Mouse (Mus musculus) CH12.LX (cell line): ENCODE measurements at regions not wholly inside any gene's neighbourhood (a gene's known extent, or its start where the extent isn't known, plus 50 kb on each side); places are given as distances from the start of the nearest gene placed in this dataset.

Source experiments
- DNase-seq: peaks from one replicate; pipeline ENCODE4 v3.0.0-alpha.2; 2013; ENCODE audit errors: extremely low read depth
- H3K27ac ChIP-seq: 2 replicates; pipeline ENCODE4 v1.5.1; 2012; ENCODE audit warnings: low read depth, mild to moderate bottlenecking, control low read depth, moderate library complexity; ENCODE audit not compliant: insufficient read depth
- H3K27me3 ChIP-seq: replicated peaks from 2 replicates; pipeline ENCODE3; 2012; ENCODE audit warnings: inconsistent platforms
- H3K36me3 ChIP-seq, 2 experiments: replicated peaks in 1 of 2; 2 replicates each; pipeline versions ENCODE3 to v1.6.1; 2012; ENCODE audit warnings: inconsistent platforms in 1 of 2, low read length in 1 of 2, mild to moderate bottlenecking in 1 of 2, mixed read lengths in 1 of 2, moderate library complexity in 1 of 2; ENCODE audit not compliant: control insufficient read depth in 1 of 2, insufficient read depth in 1 of 2
- H3K4me1 ChIP-seq, 2 experiments: 2 replicates each; pipeline ENCODE4 v1.6.1; 2012; ENCODE audit warnings: inconsistent platforms in 1 of 2, moderate library complexity in 1 of 2; ENCODE audit not compliant: insufficient read depth in 2 of 2, control insufficient read depth in 1 of 2
- H3K4me2 ChIP-seq: 2 replicates; pipeline ENCODE4 v1.6.1; 2012; ENCODE audit warnings: low read depth, mild to moderate bottlenecking, control low read depth; ENCODE audit not compliant: poor library complexity, insufficient read depth, severe bottlenecking
- H3K4me3 ChIP-seq, 3 experiments: fragments of 150-350 bp in 1 of 3; sonication (generic) in 1 of 3; replicated peaks in 1 of 3; 2 replicates each; pipeline versions ENCODE3 to v1.5.1; 2011 to 2012; ENCODE audit warnings: low read depth in 2 of 3, low read length in 2 of 3, mild to moderate bottlenecking in 2 of 3, moderate library complexity in 2 of 3, control low read depth in 1 of 3, improper control_type of control experiment in 1 of 3, inconsistent platforms in 1 of 3, mixed read lengths in 1 of 3; ENCODE audit not compliant: poor library complexity in 1 of 3
- H3K79me2 ChIP-seq: replicated peaks from 2 replicates; pipeline ENCODE4 v1.6.1; 2012; ENCODE audit warnings: mild to moderate bottlenecking, moderate library complexity; ENCODE audit not compliant: control insufficient read depth, poor library complexity, insufficient read depth, severe bottlenecking; ENCODE audit errors: extremely low read depth
- H3K9ac ChIP-seq: 2 replicates; pipeline ENCODE4 v1.6.1; 2012; ENCODE audit warnings: low read depth, mild to moderate bottlenecking, control low read depth, moderate library complexity; ENCODE audit not compliant: insufficient read depth
- H3K9me3 ChIP-seq: replicated peaks from 2 replicates; pipeline ENCODE3; 2012; ENCODE audit warnings: low read length, inconsistent platforms, mixed read lengths
- BHLHE40 ChIP-seq: IDR thresholded peaks from 2 replicates; pipeline ENCODE4 v1.6.1; 2011; ENCODE audit warnings: mild to moderate bottlenecking, low read depth, low read length, improper control_type of control experiment
- CHD1 ChIP-seq: IDR thresholded peaks from 2 replicates; pipeline ENCODE4 v1.6.1; 2012; ENCODE audit warnings: low read depth, low read length, improper control_type of control experiment, inconsistent platforms
- E2F4 ChIP-seq: IDR thresholded peaks from 2 replicates; pipeline ENCODE4 v1.6.1; 2011; ENCODE audit warnings: low read depth, low read length, improper control_type of control experiment; ENCODE audit not compliant: insufficient replicate concordance
- ELF1 ChIP-seq: IDR thresholded peaks from 2 replicates; pipeline ENCODE4 v1.6.1; 2014; ENCODE audit warnings: low read depth, mild to moderate bottlenecking, inconsistent platforms, low read length, improper control_type of control experiment
- ETS1 ChIP-seq: conservative IDR thresholded peaks from 2 replicates; pipeline ENCODE4 v1.6.1; 2012; ENCODE audit warnings: low read depth, mild to moderate bottlenecking, inconsistent platforms, low read length, improper control_type of control experiment, moderate library complexity
- GABPA ChIP-seq: IDR thresholded peaks from 2 replicates; pipeline ENCODE4 v1.6.1; 2012; ENCODE audit warnings: low read depth, low read length, improper control_type of control experiment, inconsistent platforms; ENCODE audit not compliant: insufficient replicate concordance
- IRF4 ChIP-seq: IDR thresholded peaks from 2 replicates; pipeline ENCODE4 v1.6.1; 2014; ENCODE audit warnings: low read depth, mild to moderate bottlenecking, inconsistent platforms, low read length, improper control_type of control experiment
- JUN ChIP-seq: IDR thresholded peaks from 2 replicates; pipeline ENCODE4 v1.6.1; 2011; ENCODE audit warnings: low read depth, mild to moderate bottlenecking, low read length, improper control_type of control experiment, moderate library complexity; ENCODE audit not compliant: insufficient read depth
- JUND ChIP-seq: conservative IDR thresholded peaks from 2 replicates; pipeline ENCODE4 v1.6.1; 2011; ENCODE audit warnings: low read depth, low read length, improper control_type of control experiment
- KAT2A ChIP-seq: IDR thresholded peaks from 2 replicates; pipeline ENCODE4 v1.6.1; 2012; ENCODE audit warnings: low read length, improper control_type of control experiment, inconsistent platforms; ENCODE audit not compliant: insufficient replicate concordance
- MAX ChIP-seq: IDR thresholded peaks from 2 replicates; pipeline ENCODE4 v1.6.1; 2011; ENCODE audit warnings: low read length, improper control_type of control experiment
- MAZ ChIP-seq: IDR thresholded peaks from 2 replicates; pipeline ENCODE4 v1.6.1; 2012; ENCODE audit warnings: low read depth, mild to moderate bottlenecking, inconsistent platforms, low read length, improper control_type of control experiment, moderate library complexity
- PAX5 ChIP-seq: IDR thresholded peaks from 2 replicates; pipeline ENCODE4 v1.6.1; 2012; ENCODE audit warnings: low read length, inconsistent platforms, mixed read lengths
- POLR2A ChIP-seq: IDR thresholded peaks from 2 replicates; pipeline ENCODE4 v1.6.1; 2011; ENCODE audit warnings: low read depth, mild to moderate bottlenecking, improper control_type of control experiment, low read length
- POLR2AphosphoS2 ChIP-seq: IDR thresholded peaks from 2 replicates; pipeline ENCODE4 v1.6.1; 2011; ENCODE audit warnings: low read depth, low read length, improper control_type of control experiment
- RAD21 ChIP-seq: IDR thresholded peaks from 2 replicates; pipeline ENCODE4 v1.6.1; 2011; ENCODE audit warnings: low read depth, mild to moderate bottlenecking, low read length, improper control_type of control experiment, moderate library complexity
- RCOR1 ChIP-seq: conservative IDR thresholded peaks from 2 replicates; pipeline ENCODE4 v1.6.1; 2012; ENCODE audit warnings: low read depth, mild to moderate bottlenecking, inconsistent platforms, low read length, improper control_type of control experiment
- SIN3A ChIP-seq: IDR thresholded peaks from 2 replicates; pipeline ENCODE4 v1.6.1; 2012; ENCODE audit warnings: low read length, improper control_type of control experiment, inconsistent platforms
- SMC3 ChIP-seq: IDR thresholded peaks from 2 replicates; pipeline ENCODE4 v1.6.1; 2011; ENCODE audit warnings: low read depth, low read length, improper control_type of control experiment
- TCF12 ChIP-seq: IDR thresholded peaks from 2 replicates; pipeline ENCODE4 v1.6.1; 2014; ENCODE audit warnings: low read depth, mild to moderate bottlenecking, inconsistent platforms, low read length, improper control_type of control experiment
- UBTF ChIP-seq: IDR thresholded peaks from 2 replicates; pipeline ENCODE4 v1.6.1; 2012; ENCODE audit warnings: low read depth, mild to moderate bottlenecking, inconsistent platforms, low read length, improper control_type of control experiment, moderate library complexity
- USF1 ChIP-seq: IDR thresholded peaks from 2 replicates; pipeline ENCODE4 v1.6.1; 2014; ENCODE audit warnings: low read depth, mild to moderate bottlenecking, inconsistent platforms, low read length, improper control_type of control experiment
- USF2 ChIP-seq: conservative IDR thresholded peaks from 2 replicates; pipeline ENCODE4 v1.6.1; 2011; ENCODE audit warnings: low read depth, low read length, improper control_type of control experiment
- ZKSCAN1 ChIP-seq: IDR thresholded peaks from 2 replicates; pipeline ENCODE4 v1.6.1; 2012; ENCODE audit warnings: low read depth, inconsistent platforms, low read length, improper control_type of control experiment, borderline replicate concordance
- ZMIZ1 ChIP-seq: IDR thresholded peaks from 2 replicates; pipeline ENCODE4 v1.6.1; 2012; ENCODE audit warnings: low read depth, mild to moderate bottlenecking, inconsistent platforms, low read length, improper control_type of control experiment
- ZNF384 ChIP-seq: IDR thresholded peaks from 2 replicates; pipeline ENCODE4 v1.6.1; 2012; ENCODE audit warnings: low read depth, low read length, improper control_type of control experiment, inconsistent platforms
- dilution Hi-C: fragments of 300-500 bp; cut with MboI; formaldehyde crosslinking; loops from 2 replicates; pipeline ENCODE4 v1.14.3; 2020; ENCODE audit warnings: low sequenced_read_pairs; ENCODE audit not compliant: extremely low pct_unique_long_range_greater_than_20kb, extremely low pct_ligation_motif_present
- in situ Hi-C: fragments of 300-500 bp; cut with MboI; formaldehyde crosslinking; loops from 3 replicates; pipeline ENCODE4 v1.14.3; 2019; ENCODE audit warnings: low sequenced_read_pairs, low pct_ligation_motif_present, low pct_unique_long_range_greater_than_20kb, mixed read lengths

DNA sequence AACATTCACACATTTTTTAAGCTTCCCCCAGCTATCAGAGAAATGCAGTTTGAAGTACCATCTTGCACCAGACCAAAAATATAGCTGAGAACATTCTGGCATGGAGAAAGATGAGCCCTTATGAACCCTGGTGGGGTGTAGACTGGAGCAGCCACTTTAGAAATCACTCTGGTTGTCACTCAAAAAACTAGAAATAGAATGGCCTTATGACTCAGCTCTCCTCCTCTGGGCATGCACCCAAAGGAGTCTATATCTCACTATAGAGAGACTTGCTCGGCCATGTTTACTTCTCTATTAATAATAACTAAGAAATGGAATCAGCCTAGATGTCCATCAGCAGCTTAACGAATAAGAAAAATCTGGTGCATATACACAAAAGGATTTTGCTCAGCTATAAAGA is 436.5 kb upstream of the Rgma start:
- in situ Hi-C loops: no loop called here
- dilution Hi-C loops: no loop called here

DNA sequence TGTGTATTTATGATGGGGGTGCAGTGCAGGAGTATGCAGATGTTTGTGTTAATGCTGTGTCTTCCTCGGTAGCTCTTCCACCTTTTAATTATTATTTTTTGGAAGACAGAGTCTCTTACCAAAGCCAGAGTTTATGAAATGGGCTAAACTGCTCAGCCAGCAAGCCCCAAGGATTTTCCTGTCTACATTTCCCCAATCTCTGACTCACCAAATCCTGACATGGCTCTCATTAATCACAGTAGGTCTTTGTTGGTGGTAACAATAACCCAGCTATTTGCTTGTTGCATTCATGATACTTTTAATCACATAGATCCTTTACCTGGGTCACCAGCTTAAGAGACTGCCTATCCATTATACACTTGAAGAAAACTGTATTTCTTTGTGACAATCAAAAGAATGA is 427.8 kb upstream of the Rgma start:
- no peak overlapping the region for H3K9ac ChIP-seq
- H3K36me3 ChIP-seq: no peaks in the 10 kb centered on the region
- no peak for DNase-seq
- H3K4me1 ChIP-seq: peaks cover 0 to 5% of the 10 kb centered on the region in 2 experiments; a peak in 2 of 4 replicates
- H3K27me3 ChIP-seq: no peaks in the 10 kb centered on the region
- dilution Hi-C loops: no loop called here
- no peaks in the 10 kb centered on the region for H3K79me2 ChIP-seq
- H3K4me2 ChIP-seq: no peak overlapping the region
- no peaks in the 10 kb centered on the region for H3K9me3 ChIP-seq
- no peak overlapping the region for H3K27ac ChIP-seq
- no peak overlapping the region for H3K4me3 ChIP-seq
- TF ChIP-seq RAD21: no peak
- TF ChIP-seq PAX5: no peak
- TF ChIP-seq USF2: no peak
- no peak for TF ChIP-seq ELF1
- no peak for TF ChIP-seq UBTF
- TF ChIP-seq BHLHE40: no peak
- TF ChIP-seq SIN3A: no peak
- no peak for TF ChIP-seq E2F4
- TF ChIP-seq CHD1: no peak
- TF ChIP-seq, all 38 proteins: peak for 0
- in situ Hi-C loops: no loop called here

More for the DNA sequence above, 436.5 kb upstream of the Rgma start:
- H3K9ac ChIP-seq: no peak overlapping the region
- no peak for TF ChIP-seq POLR2AphosphoS2
- no peak for TF ChIP-seq PAX5
- TF ChIP-seq POLR2A: no peak
- TF ChIP-seq JUND: no peak
- no peak for TF ChIP-seq SIN3A
- no peak for TF ChIP-seq ZMIZ1
- no peak for TF ChIP-seq GABPA
- TF ChIP-seq IRF4: no peak
- no peak for DNase-seq
- H3K4me3 ChIP-seq: no peak overlapping the region
- no peak overlapping the region for H3K4me2 ChIP-seq
- no peaks in the 10 kb centered on the region for H3K4me1 ChIP-seq
- no peaks in the 10 kb centered on the region for H3K27me3 ChIP-seq
- H3K27ac ChIP-seq: no peak overlapping the region
- no peaks in the 10 kb centered on the region for H3K79me2 ChIP-seq
- H3K36me3 ChIP-seq: no peaks in the 10 kb centered on the region
- no peaks in the 10 kb centered on the region for H3K9me3 ChIP-seq

DNA sequence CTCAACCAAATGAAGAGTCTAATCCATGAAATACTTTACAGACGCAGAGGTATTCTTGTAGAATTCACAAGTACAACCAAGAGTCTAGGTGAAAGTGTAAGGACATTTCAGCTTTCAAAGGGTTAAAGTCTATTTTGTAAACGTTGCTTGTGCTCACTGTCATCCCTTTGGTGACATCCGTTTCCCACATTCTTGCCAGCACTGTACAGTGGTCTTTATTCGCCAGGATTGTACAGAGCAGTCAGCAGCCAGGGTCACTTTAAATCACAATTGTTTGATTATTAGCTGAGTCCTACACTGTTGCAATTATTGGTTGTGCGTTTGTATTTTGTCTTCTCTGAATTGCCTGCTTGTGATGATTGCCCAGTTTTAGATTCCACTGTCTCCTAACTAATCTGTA is 427.3 kb upstream of the Rgma start:
- H3K9me3 ChIP-seq: no peaks in the 10 kb centered on the region
- no peak overlapping the region for H3K27ac ChIP-seq
- no peak overlapping the region for H3K4me2 ChIP-seq
- H3K79me2 ChIP-seq: no peaks in the 10 kb centered on the region
- in situ Hi-C loops (no loop called here), dilution Hi-C loops (no loop called here)
- H3K4me3 ChIP-seq: no peak overlapping the region
- no peaks in the 10 kb centered on the region for H3K36me3 ChIP-seq
- DNase-seq: no peak
- H3K9ac ChIP-seq: no peak overlapping the region
- TF ChIP-seq KAT2A (no peak), RCOR1 (no peak), ZKSCAN1 (no peak), POLR2A (no peak), TCF12 (no peak), ZNF384 (no peak), SIN3A (no peak), SMC3 (no peak), ETS1 (no peak), JUN (no peak), MAZ (no peak), MAX (no peak), USF1 (no peak)
- H3K4me1 ChIP-seq: peaks cover 0 to 5% of the 10 kb centered on the region in 2 experiments; a peak in 2 of 4 replicates
- no peaks in the 10 kb centered on the region for H3K27me3 ChIP-seq
